Comparison of ENCODE assay signal across 9 mouse cellular contexts in the genomic region with DNA sequence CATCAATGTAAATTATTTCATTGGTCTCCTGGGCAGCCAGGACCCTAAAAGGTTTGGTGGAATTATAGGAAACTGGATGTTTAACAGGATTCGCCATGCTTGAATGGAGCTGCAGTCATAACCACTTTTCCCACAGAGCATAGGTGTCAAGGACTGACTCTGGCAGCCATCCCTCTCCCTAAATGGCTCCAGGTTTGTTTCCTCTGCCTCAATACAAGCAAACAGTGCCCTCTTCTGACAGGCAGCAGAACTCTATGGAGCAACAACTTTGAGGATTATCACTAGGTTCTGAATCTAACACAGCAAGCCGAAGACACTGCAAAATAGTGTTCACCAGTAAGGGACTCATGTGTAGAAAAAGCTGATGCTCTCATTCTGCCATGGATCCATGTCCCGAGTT.
DNase-seq lines count a peak whose midpoint lies in the region; ATAC-seq and TF ChIP-seq lines count a peak whose summit lies in the region.
"Had no signal": no experiment of that assay in that cellular context is flagged by ENCODE, and none has a peak within 500 bp of the region (broad histone marks: within the 10 kb centered on the region; RNA-seq: fewer than 3 reads in every experiment).

No protein-coding gene starts in this region.

- peak; percentile 93 for TF ChIP-seq CTCF in Patski (IDR thresholded peaks at IDR 0.05)
- TF ChIP-seq CTCF in layer of hippocampus, adult 2 months (conservative IDR thresholded peaks at IDR 0.05), result peak; percentile 81

- no peaks in the 10 kb centered on the region for H3K4me1 ChIP-seq in forebrain, embryonic 12.5 days
- no peaks in the 10 kb centered on the region for H3K4me1 ChIP-seq in forebrain, embryonic 15.5 days
- H3K4me1 ChIP-seq: heart, embryonic 13.5 days had no signal

- peak; percentile 33; the same call in 1 of the 2 replicates for ATAC-seq in forebrain, embryonic 12.5 days (ENCODE audit: low FRiP score)
- ATAC-seq in forebrain, embryonic 15.5 days (replicated peaks), result no peak
- peak; percentile 75 for ATAC-seq in Patski
- peak; percentile 78 for ATAC-seq in common myeloid progenitor, adult 5-6 weeks (replicated peaks; ENCODE audit: low read depth, poor library complexity, severe bottlenecking)

- no peaks in the 10 kb centered on the region for H3K36me3 ChIP-seq in forebrain, embryonic 12.5 days (replicated peaks)
- H3K36me3 ChIP-seq in forebrain, embryonic 15.5 days, result no peaks in the 10 kb centered on the region
- H3K36me3 ChIP-seq: heart, embryonic 13.5 days had no signal

- CTCF ChIA-PET in Patski (lab: Charles Lee), result interaction anchor here (0.8 to 1.6 kb wide), 13 partner anchors 11 to 1341 kb away, joined by 3 to 9 read pairs (median 3); no protein-coding TSS in a partner anchor

- in situ Hi-C loops in Patski (cut with MboI; ENCODE audit: low pct_unique_long_range_greater_than_20kb), result loop anchor here (25.0 kb wide), 2 partner anchors 627 to 1352 kb away; a partner anchor contains a TSS

- H3K4me2 ChIP-seq in forebrain, embryonic 12.5 days, result no peak overlapping the region
- no peak overlapping the region for H3K4me2 ChIP-seq in forebrain, embryonic 15.5 days (replicated peaks)
- H3K4me2 ChIP-seq: heart, embryonic 13.5 days had no signal

- H3K27ac ChIP-seq in forebrain, embryonic 12.5 days, result no peak overlapping the region
- H3K27ac ChIP-seq in forebrain, embryonic 15.5 days (replicated peaks), result no peak overlapping the region
- H3K27ac ChIP-seq in layer of hippocampus, adult 2 months, result no peak overlapping the region
- H3K27ac ChIP-seq: heart, embryonic 13.5 days had no signal

- POLR2A ChIA-PET in Patski (lab: Charles Lee), result no interaction called here

- peak; percentile 25 for DNase-seq in Patski (ENCODE audit: low read depth, low spot score)
- DNase-seq in heart, postnatal 36 days, result peak; percentile 39 to 49
- peak; percentile 16 to 24 for DNase-seq in layer of hippocampus, adult 2 months (ENCODE audit: low spot score in 2 of 2)
- DNase-seq in mesoderm, embryonic 11.5 days (ENCODE audit: low read depth, low spot score), result peak; percentile 51
- peak; percentile 10 for DNase-seq in testis, postnatal 14 days (ENCODE audit: low spot score)

- intact Hi-C loops in heart, postnatal 36 days (cut with DNase I), result loop anchor here (5.0 kb wide), 2 partner anchors 72 to 337 kb away; no protein-coding TSS in a partner anchor

- 62% methylated on average over 3 of the region's 3 CpGs for WGBS in forebrain, embryonic 12.5 days
- 57% methylated on average over 3 of the region's 3 CpGs for WGBS in forebrain, embryonic 15.5 days

- no peak overlapping the region for H3K9ac ChIP-seq in forebrain, embryonic 12.5 days
- no peak overlapping the region for H3K9ac ChIP-seq in forebrain, embryonic 15.5 days (replicated peaks)
- H3K9ac ChIP-seq: heart, embryonic 13.5 days had no signal

- H3K27me3 ChIP-seq in forebrain, embryonic 12.5 days, result no peaks in the 10 kb centered on the region
- no peaks in the 10 kb centered on the region for H3K27me3 ChIP-seq in forebrain, embryonic 15.5 days
- H3K27me3 ChIP-seq in Patski, result no peaks in the 10 kb centered on the region
- H3K27me3 ChIP-seq: heart, embryonic 13.5 days had no signal

- H3K4me3 ChIP-seq in forebrain, embryonic 12.5 days (replicated peaks), result no peak overlapping the region
- no peak overlapping the region for H3K4me3 ChIP-seq in forebrain, embryonic 15.5 days
- no peak overlapping the region for H3K4me3 ChIP-seq in layer of hippocampus, adult 2 months
- H3K4me3 ChIP-seq: heart, embryonic 13.5 days had no signal

- no peaks in the 10 kb centered on the region for H3K9me3 ChIP-seq in forebrain, embryonic 12.5 days
- H3K9me3 ChIP-seq in forebrain, embryonic 15.5 days, result no peaks in the 10 kb centered on the region
- H3K9me3 ChIP-seq: heart, embryonic 13.5 days had no signal
